Mouse (Mus musculus): Measurements from ENCODE around the gene Tacr1. TPM values are rescaled to one million over a fixed set of nuclear protein-coding genes. Genes with fewer than 3 reads are reported as not detected.
"Not testable (repeated sequence)": the region's sequence is repeated elsewhere in the genome, so short reads cannot be mapped to it uniquely, and the experiment has no call there.

The Tacr1 gene
- polyA plus RNA-seq, 1 experiment from 2014 or later, result 3.9 TPM

DNA sequence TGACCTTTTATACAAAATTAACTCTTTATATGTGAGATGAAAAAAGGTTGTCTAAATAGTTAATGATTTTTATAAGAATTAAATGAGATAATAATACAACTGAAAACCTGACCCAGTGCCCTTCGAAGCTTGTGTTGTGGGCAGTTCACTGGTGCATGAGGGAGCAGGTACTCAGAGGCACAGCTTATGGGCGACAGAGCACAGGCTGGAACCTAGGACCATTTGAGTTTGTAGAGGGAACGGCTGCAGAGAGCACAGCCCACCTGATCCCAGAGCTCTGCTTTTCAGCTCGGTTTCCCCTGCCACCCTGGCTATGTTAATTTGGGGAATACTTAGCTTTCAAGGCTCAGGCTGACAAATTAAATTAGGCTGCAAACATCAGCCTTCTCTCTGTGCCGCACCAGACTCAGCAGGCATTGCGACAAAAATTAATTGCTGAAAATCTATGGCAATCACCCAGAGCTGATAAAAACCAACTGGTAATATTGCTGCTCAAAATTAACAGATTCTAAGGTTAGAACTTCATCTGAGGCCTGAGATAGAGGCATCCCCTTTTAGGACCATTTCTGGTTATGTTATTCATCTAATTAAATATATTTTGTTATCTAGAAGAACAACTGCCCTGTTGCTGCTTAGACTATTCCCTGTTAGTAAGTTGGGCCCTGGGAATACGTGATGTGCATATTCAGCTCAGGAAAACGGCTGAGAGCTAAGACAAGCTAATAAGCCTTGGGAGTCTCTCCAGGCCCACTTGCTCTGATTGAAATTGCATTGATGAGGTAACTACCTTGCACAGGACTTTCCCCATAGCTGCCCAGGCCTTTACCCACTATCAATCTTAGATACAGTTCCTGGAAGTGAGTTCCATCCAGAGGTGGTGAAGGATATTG is 50.3 kb downstream of the Tacr1 start:
- ATAC-seq, result peak; percentile 52; the same call in 1 of the 2 replicates
- WGBS, result 51% methylated on average over 8 of the region's 8 CpGs

DNA sequence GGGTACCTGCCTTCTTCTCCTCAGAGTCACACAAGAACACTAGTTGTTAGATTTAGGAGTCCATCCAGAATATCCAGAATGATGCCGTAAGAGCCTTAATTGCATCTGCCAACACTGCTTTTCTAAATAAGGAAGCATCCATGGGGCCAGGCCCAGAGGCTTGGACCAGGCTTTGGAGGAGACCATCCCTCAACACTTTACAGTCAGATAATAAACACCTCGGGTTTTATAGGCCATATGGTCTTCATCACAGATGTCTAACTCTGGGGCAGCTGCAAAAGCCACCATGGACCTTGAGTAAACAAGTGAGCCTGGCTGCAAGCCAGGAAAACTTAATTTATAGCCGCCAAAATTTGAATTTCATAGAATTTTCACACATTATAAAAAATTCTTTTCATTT is 53.1 kb downstream of the Tacr1 start:
- Histone ChIP-seq H3K9me3 (ENCODE audit: control insufficient read depth, low read length) (no peaks in the 10 kb centered on the region), H3K4me3 (ENCODE audit: low read length) (no peak overlapping the region), H3K27ac (ENCODE audit: low read depth, low read length) (no peak overlapping the region), H3K4me2 (ENCODE audit: low read length) (no peak overlapping the region), H3K27me3 (replicated peaks; ENCODE audit: control insufficient read depth, insufficient read depth, low read length) (no peaks in the 10 kb centered on the region), H3K9ac (ENCODE audit: low read depth, low read length) (no peak overlapping the region), H3K36me3 (ENCODE audit: control insufficient read depth, insufficient read depth, low read length) (no peaks in the 10 kb centered on the region), H3K4me1 (ENCODE audit: control insufficient read depth, insufficient read depth, low read depth, low read length) (peaks cover 2% of the 10 kb centered on the region; the same call in 1 of the 2 replicates)
- 66% methylated on average over 3 of the region's 3 CpGs for WGBS
- no peak for ATAC-seq

More for the DNA sequence above, 50.3 kb downstream of the Tacr1 start:
- H3K27ac ChIP-seq (ENCODE audit: low read depth, low read length); H3K9me3 ChIP-seq (ENCODE audit: control insufficient read depth, low read length); H3K27me3 ChIP-seq (replicated peaks; ENCODE audit: control insufficient read depth, insufficient read depth, low read length); H3K36me3 ChIP-seq (ENCODE audit: control insufficient read depth, insufficient read depth, low read length); H3K4me3 ChIP-seq (ENCODE audit: low read length); H3K9ac ChIP-seq (ENCODE audit: low read depth, low read length); H3K4me1 ChIP-seq (ENCODE audit: control insufficient read depth, insufficient read depth, low read depth, low read length); H3K4me2 ChIP-seq (ENCODE audit: low read length): not testable (repeated sequence)

GRCm38 (mm10) chr6:82457163-82457763 is 55.1 kb downstream of the Tacr1 start:
- no peaks in the 10 kb centered on the region for H3K27me3 ChIP-seq (replicated peaks; ENCODE audit: control insufficient read depth, insufficient read depth, low read length)
- no peaks in the 10 kb centered on the region for H3K36me3 ChIP-seq (ENCODE audit: control insufficient read depth, insufficient read depth, low read length)
- ATAC-seq, result no peak

GRCm38 (mm10) chr6:82458762-82459389 is 56.7 kb downstream of the Tacr1 start:
- ATAC-seq, result peak; percentile 80
- Histone ChIP-seq H3K36me3 (ENCODE audit: control insufficient read depth, insufficient read depth, low read length) (no peaks in the 10 kb centered on the region), H3K4me2 (ENCODE audit: low read length) (no peak overlapping the region), H3K4me3 (ENCODE audit: low read length) (no peak overlapping the region), H3K27ac (ENCODE audit: low read depth, low read length) (no peak overlapping the region), H3K27me3 (replicated peaks; ENCODE audit: control insufficient read depth, insufficient read depth, low read length) (no peaks in the 10 kb centered on the region), H3K9ac (ENCODE audit: low read depth, low read length) (no peak overlapping the region), H3K9me3 (ENCODE audit: control insufficient read depth, low read length) (no peaks in the 10 kb centered on the region), H3K4me1 (ENCODE audit: control insufficient read depth, insufficient read depth, low read depth, low read length) (peaks cover 5% of the 10 kb centered on the region; the same call in 1 of the 2 replicates)
- 34% methylated on average over 15 of the region's 15 CpGs for WGBS

More at GRCm38 (mm10) chr6:82457163-82457763, 55.1 kb downstream of the Tacr1 start:
- H3K4me2 ChIP-seq (ENCODE audit: low read length), result no peak overlapping the region
- no peak overlapping the region for H3K9ac ChIP-seq (ENCODE audit: low read depth, low read length)
- H3K9me3 ChIP-seq (ENCODE audit: control insufficient read depth, low read length), result no peaks in the 10 kb centered on the region
- WGBS, result 67% methylated on average over 7 of the region's 7 CpGs
- peaks cover 2% of the 10 kb centered on the region; the same call in 1 of the 2 replicates for H3K4me1 ChIP-seq (ENCODE audit: control insufficient read depth, insufficient read depth, low read depth, low read length)
- H3K27ac ChIP-seq (ENCODE audit: low read depth, low read length), result no peak overlapping the region
- H3K4me3 ChIP-seq (ENCODE audit: low read length), result no peak overlapping the region

- no peaks in the 10 kb centered on the region for H3K9me3 ChIP-seq (ENCODE audit: control insufficient read depth, low read length)
- no peaks in the 10 kb centered on the region for H3K36me3 ChIP-seq (ENCODE audit: control insufficient read depth, insufficient read depth, low read length)
- H3K27ac ChIP-seq (ENCODE audit: low read depth, low read length), result no peak overlapping the region
- no peak overlapping the region for H3K4me2 ChIP-seq (ENCODE audit: low read length)
- peaks cover 5% of the 10 kb centered on the region; the same call in 1 of the 2 replicates for H3K4me1 ChIP-seq (ENCODE audit: control insufficient read depth, insufficient read depth, low read depth, low read length)
- H3K9ac ChIP-seq (ENCODE audit: low read depth, low read length), result no peak overlapping the region
- no peak overlapping the region for H3K4me3 ChIP-seq (ENCODE audit: low read length)
- 74% methylated on average over 4 of the region's 4 CpGs for WGBS
- ATAC-seq, result 0 out of 2 replicates have a peak, but pooled peaks have one; percentile 25
- no peaks in the 10 kb centered on the region for H3K27me3 ChIP-seq (replicated peaks; ENCODE audit: control insufficient read depth, insufficient read depth, low read length)
Measured at GRCm38 (mm10) chr6:82463171-82463570, 61.0 kb downstream of the Tacr1 start.

- Histone ChIP-seq H3K27me3 (replicated peaks; ENCODE audit: control insufficient read depth, insufficient read depth, low read length) (no peaks in the 10 kb centered on the region), H3K4me2 (ENCODE audit: low read length) (no peak overlapping the region), H3K27ac (ENCODE audit: low read depth, low read length) (no peak overlapping the region), H3K36me3 (ENCODE audit: control insufficient read depth, insufficient read depth, low read length) (no peaks in the 10 kb centered on the region), H3K9ac (ENCODE audit: low read depth, low read length) (no peak overlapping the region), H3K4me1 (ENCODE audit: control insufficient read depth, insufficient read depth, low read depth, low read length) (no peaks in the 10 kb centered on the region), H3K4me3 (ENCODE audit: low read length) (no peak overlapping the region), H3K9me3 (ENCODE audit: control insufficient read depth, low read length) (no peaks in the 10 kb centered on the region)
- WGBS, result 84% methylated on average over 6 of the region's 6 CpGs
- ATAC-seq, result no peak
Measured at GRCm38 (mm10) chr6:82474477-82474876, 72.3 kb downstream of the Tacr1 start.

DNA sequence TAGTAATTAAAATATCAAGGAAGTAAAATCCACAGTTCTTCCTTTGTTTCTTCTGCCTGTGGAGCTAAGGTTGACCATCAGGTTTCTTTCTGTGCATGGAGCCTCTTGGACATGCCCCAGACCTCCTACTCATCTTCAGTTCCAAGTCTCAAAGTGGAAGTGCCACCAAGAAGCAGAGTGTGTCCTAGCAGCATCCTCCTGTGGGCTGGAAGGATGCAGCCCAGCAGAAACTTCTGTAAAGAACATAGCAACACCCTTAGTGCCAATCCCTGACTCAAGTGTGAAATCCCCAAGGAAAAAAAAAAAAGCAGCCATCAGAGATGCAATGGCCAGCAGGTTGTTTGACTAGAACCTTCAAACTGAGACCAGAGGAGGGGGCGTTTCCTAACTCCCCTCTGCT is 81.7 kb downstream of the Tacr1 start:
- Histone ChIP-seq H3K9me3 (ENCODE audit: control insufficient read depth, low read length) (no peaks in the 10 kb centered on the region), H3K27me3 (replicated peaks; ENCODE audit: control insufficient read depth, insufficient read depth, low read length) (no peaks in the 10 kb centered on the region), H3K9ac (ENCODE audit: low read depth, low read length) (no peak overlapping the region), H3K36me3 (ENCODE audit: control insufficient read depth, insufficient read depth, low read length) (no peaks in the 10 kb centered on the region), H3K4me1 (ENCODE audit: control insufficient read depth, insufficient read depth, low read depth, low read length) (no peaks in the 10 kb centered on the region), H3K4me2 (ENCODE audit: low read length) (no peak overlapping the region), H3K27ac (ENCODE audit: low read depth, low read length) (no peak overlapping the region), H3K4me3 (ENCODE audit: low read length) (no peak overlapping the region)
- 91% methylated on average over 1 of the region's 1 CpGs for WGBS
- ATAC-seq, result no peak

- no peak for ATAC-seq
- Histone ChIP-seq H3K4me2 (ENCODE audit: low read length) (no peak overlapping the region), H3K9ac (ENCODE audit: low read depth, low read length) (no peak overlapping the region), H3K4me1 (ENCODE audit: control insufficient read depth, insufficient read depth, low read depth, low read length) (no peaks in the 10 kb centered on the region), H3K27me3 (replicated peaks; ENCODE audit: control insufficient read depth, insufficient read depth, low read length) (no peaks in the 10 kb centered on the region), H3K4me3 (ENCODE audit: low read length) (no peak overlapping the region), H3K36me3 (ENCODE audit: control insufficient read depth, insufficient read depth, low read length) (no peaks in the 10 kb centered on the region), H3K27ac (ENCODE audit: low read depth, low read length) (no peak overlapping the region), H3K9me3 (ENCODE audit: control insufficient read depth, low read length) (no peaks in the 10 kb centered on the region)
- WGBS, result 78% methylated on average over 6 of the region's 6 CpGs
Measured at GRCm38 (mm10) chr6:82494481-82494880, 92.3 kb downstream of the Tacr1 start.

GRCm38 (mm10) chr6:82510843-82511416 is 108.8 kb downstream of the Tacr1 start:
- WGBS, result 84% methylated on average over 7 of the region's 7 CpGs
- H3K27ac ChIP-seq (ENCODE audit: low read depth, low read length), result no peak overlapping the region
- no peaks in the 10 kb centered on the region for H3K27me3 ChIP-seq (replicated peaks; ENCODE audit: control insufficient read depth, insufficient read depth, low read length)
- H3K4me1 ChIP-seq (ENCODE audit: control insufficient read depth, insufficient read depth, low read depth, low read length), result no peaks in the 10 kb centered on the region
- no peaks in the 10 kb centered on the region for H3K9me3 ChIP-seq (ENCODE audit: control insufficient read depth, low read length)
- ATAC-seq, result no peak
- H3K9ac ChIP-seq (ENCODE audit: low read depth, low read length), result no peak overlapping the region
- no peaks in the 10 kb centered on the region for H3K36me3 ChIP-seq (ENCODE audit: control insufficient read depth, insufficient read depth, low read length)
- H3K4me3 ChIP-seq (ENCODE audit: low read length), result no peak overlapping the region
- no peak overlapping the region for H3K4me2 ChIP-seq (ENCODE audit: low read length)

Data from hindbrain, embryonic 16.5 days (tissue).